ENCODE assay signal across 8 mouse cellular contexts in genomic region chr6:55117325-55118109, GRCm38 (mm10). TPM values are rescaled to one million over a fixed set of nuclear protein-coding genes. Genes with fewer than 3 reads are reported as not detected.
DNase-seq lines count a peak whose midpoint lies in the region; ATAC-seq and TF ChIP-seq lines count a peak whose summit lies in the region.

No protein-coding gene starts in this region.

- no peaks in the 10 kb centered on the region for H3K9me3 ChIP-seq in heart, embryonic 16.5 days (replicated peaks; ENCODE audit: control insufficient read depth, low read length)
- no peaks in the 10 kb centered on the region for H3K9me3 ChIP-seq in midbrain, embryonic 16.5 days (replicated peaks; ENCODE audit: control insufficient read depth, low read length, poor library complexity, severe bottlenecking)

- peak overlapping the region; percentile 55 for H3K9ac ChIP-seq in heart, embryonic 16.5 days (ENCODE audit: low read length)
- H3K9ac ChIP-seq in midbrain, embryonic 16.5 days (ENCODE audit: low read depth, low read length) = peak overlapping the region; percentile 67

- H3K4me2 ChIP-seq in heart, embryonic 16.5 days (ENCODE audit: low read depth, low read length) = peak overlapping the region; percentile 93
- H3K4me2 ChIP-seq in midbrain, embryonic 16.5 days (ENCODE audit: low read length) = peak overlapping the region; percentile 78

- no peak overlapping the region for H3K27ac ChIP-seq in heart, embryonic 16.5 days (ENCODE audit: low read length)
- no peak overlapping the region for H3K27ac ChIP-seq in midbrain, embryonic 16.5 days (ENCODE audit: low read length)
- no peak overlapping the region for H3K27ac ChIP-seq in thymus, adult 2 months (ENCODE audit: control insufficient read depth, insufficient read depth, low read length)

- peaks cover 57% of the 10 kb centered on the region for H3K27me3 ChIP-seq in heart, embryonic 16.5 days (ENCODE audit: control insufficient read depth, insufficient read depth, low read length)
- H3K27me3 ChIP-seq in midbrain, embryonic 16.5 days (ENCODE audit: control insufficient read depth, insufficient read depth, low read depth, low read length) = peaks cover 32% of the 10 kb centered on the region
- peaks cover 7% of the 10 kb centered on the region; the same call in 1 of the 2 replicates for H3K27me3 ChIP-seq in thymus, adult 2 months (ENCODE audit: control insufficient read depth, insufficient read depth, low read length)

- H3K36me3 ChIP-seq in heart, embryonic 16.5 days (ENCODE audit: control insufficient read depth, insufficient read depth) = no peaks in the 10 kb centered on the region
- no peaks in the 10 kb centered on the region for H3K36me3 ChIP-seq in midbrain, embryonic 16.5 days (ENCODE audit: control insufficient read depth, insufficient read depth, low read length)
- no peaks in the 10 kb centered on the region for H3K36me3 ChIP-seq in thymus, adult 2 months (ENCODE audit: control insufficient read depth, insufficient read depth, low read length)

- ATAC-seq in heart, embryonic 16.5 days (replicated peaks; ENCODE audit: extremely low read depth, insufficient read depth, low FRiP score) = no peak; the same call in 1 of the 2 replicates
- peak; percentile 52 for ATAC-seq in midbrain, embryonic 16.5 days

- WGBS in heart, embryonic 16.5 days = under 1% methylated on average over 68 of the region's 68 CpGs
- WGBS in midbrain, embryonic 16.5 days = under 1% methylated on average over 64 of the region's 68 CpGs
- 4% methylated on average over 68 of the region's 68 CpGs for WGBS in thymus, adult 2 months

- DNase-seq in gastrocnemius, postnatal 10 days = peak; percentile 19
- no peak for DNase-seq in gastrocnemius, adult 18-20 months (ENCODE audit: low spot score)
- peak; percentile 12 for DNase-seq in brain, embryonic 14.5 days (ENCODE audit: low read depth)
- peak; percentile 40 to 41 for DNase-seq in kidney, postnatal 4 days
- no peak for DNase-seq in thymus, adult 2 months
- DNase-seq in urinary bladder, postnatal 10 days (ENCODE audit: low spot score) = no peak

- H3K4me3 ChIP-seq in heart, embryonic 16.5 days (ENCODE audit: low read length) = peak overlapping the region; percentile 65
- H3K4me3 ChIP-seq in midbrain, embryonic 16.5 days (ENCODE audit: low read depth, low read length) = peak overlapping the region; percentile 61
- no peak overlapping the region for H3K4me3 ChIP-seq in thymus, adult 2 months (ENCODE audit: control insufficient read depth, insufficient read depth, low read length)

- H3K4me1 ChIP-seq in heart, embryonic 16.5 days (ENCODE audit: control insufficient read depth, insufficient read depth, low read length) = peaks cover 9% of the 10 kb centered on the region
- H3K4me1 ChIP-seq in midbrain, embryonic 16.5 days (ENCODE audit: control insufficient read depth, insufficient read depth, low read length) = peaks cover 18% of the 10 kb centered on the region
- no peaks in the 10 kb centered on the region for H3K4me1 ChIP-seq in thymus, adult 2 months (replicated peaks; ENCODE audit: control insufficient read depth, insufficient read depth, low read length)

- TF ChIP-seq POLR2A in brain, embryonic 14.5 days (IDR thresholded peaks at IDR 0.05; ENCODE audit: borderline replicate concordance, extremely low read depth, insufficient read depth, insufficient read length, poor library complexity, severe bottlenecking) = no peak
- TF ChIP-seq POLR2A in thymus, adult 2 months (IDR thresholded peaks at IDR 0.05; ENCODE audit: control insufficient read depth, extremely low read depth, insufficient read depth, low read length, poor library complexity) = no peak

- no peak for TF ChIP-seq CTCF in brain, embryonic 14.5 days (IDR thresholded peaks at IDR 0.05; ENCODE audit: borderline replicate concordance, extremely low read depth, insufficient read depth, insufficient read length)
- TF ChIP-seq CTCF in thymus, adult 2 months (IDR thresholded peaks at IDR 0.05; ENCODE audit: borderline replicate concordance, control insufficient read depth, extremely low read depth, insufficient read depth, low read length, poor library complexity) = no peak

RNA-seq across cellular contexts. Expression of gene Crhr2, which starts 15.3 kb away (rescaled TPM):
- total RNA-seq in gastrocnemius, postnatal 10 days (2021) = 1 to 10 TPM; 3.4 to 4.8 TPM
- total RNA-seq in gastrocnemius, adult 18-20 months (2021) = 10 to 100 TPM; 17.6 to 26.5 TPM
- 1.9 and 2.1 TPM in 2 replicates for polyA plus RNA-seq in brain, embryonic 14.5 days (2012; rRNA removed)
- polyA plus RNA-seq in heart, embryonic 16.5 days (2015; fragmentation: Nextera tagmentation; extraction: Ambion mirVana) = 12.2 and 12.9 TPM in 2 replicates
- polyA plus RNA-seq in midbrain, embryonic 16.5 days (2015; fragmentation: Nextera tagmentation; extraction: Ambion mirVana) = 1.6 and 1.9 TPM in 2 replicates
- polyA plus RNA-seq in thymus, adult 2 months (2012; rRNA removed) = 0.36 and 3.1 TPM in 2 replicates

RNA-seq across cellular contexts. Expression of gene Inmt, which starts 57.3 kb away (rescaled TPM):
- total RNA-seq in gastrocnemius, postnatal 10 days (2021) = under 1 TPM; 0.25 to 0.89 TPM
- 10 to 100 TPM; 13.8 to 16.1 TPM for total RNA-seq in gastrocnemius, adult 18-20 months (2021)
- not detected in 2 replicates for polyA plus RNA-seq in brain, embryonic 14.5 days (2012; rRNA removed)
- not detected in 2 replicates for polyA plus RNA-seq in heart, embryonic 16.5 days (2015; fragmentation: Nextera tagmentation; extraction: Ambion mirVana)
- polyA plus RNA-seq in midbrain, embryonic 16.5 days (2015; fragmentation: Nextera tagmentation; extraction: Ambion mirVana) = not detected in 2 replicates
- polyA plus RNA-seq in thymus, adult 2 months (2012; rRNA removed) = 3.3 and 20.8 TPM in 2 replicates

Comparison
In these comparisons a context has a peak if more than half of its experiments do, and no peak if none do; other contexts are left out.
1. DNase-seq: peak in gastrocnemius, postnatal 10 days (single experiment), brain, embryonic 14.5 days (single experiment) and kidney, postnatal 4 days (2 of 2); none in gastrocnemius, adult 18-20 months (single experiment), thymus, adult 2 months (single experiment) and urinary bladder, postnatal 10 days (single experiment).